Mouse (Mus musculus) stomach, postnatal 0 days (tissue): ENCODE measurements around the gene Camsap1. TPM values are rescaled to one million over a fixed set of nuclear protein-coding genes. Genes with fewer than 3 reads are reported as not detected.

Experiments used
- ATAC-seq: fragments of 200-750 bp; cut with Nextera tagmentation; 2 replicates; pipeline ENCODE4 v1.8.0; 2017; ENCODE audit not compliant: low FRiP score, low TSS enrichment
- DNase-seq: peaks from one replicate; pipeline ENCODE4 v3.0.0-alpha.2; 2016; ENCODE audit warnings: low spot score
- H3K27ac ChIP-seq: fragments of 300-500 bp; sonication (generic); replicated peaks from 2 replicates; pipeline ENCODE4 v1.5.1; 2014; ENCODE audit warnings: mild to moderate bottlenecking, control low read depth
- H3K27me3 ChIP-seq: fragments of 300-500 bp; sonication (generic); 2 replicates; pipeline ENCODE4 v1.6.1; 2014; ENCODE audit warnings: low read length; ENCODE audit not compliant: control insufficient read depth, insufficient read depth
- H3K36me3 ChIP-seq: fragments of 300-500 bp; sonication (generic); 2 replicates; pipeline ENCODE4 v1.6.1; 2014; ENCODE audit warnings: low read length, mixed read lengths; ENCODE audit not compliant: control insufficient read depth, insufficient read depth
- H3K4me1 ChIP-seq: fragments of 300-500 bp; sonication (generic); replicated peaks from 2 replicates; pipeline ENCODE4 v1.6.1; 2014; ENCODE audit warnings: antibody characterized with exemption; ENCODE audit not compliant: control insufficient read depth, insufficient read depth
- H3K4me2 ChIP-seq: fragments of 300-500 bp; sonication (generic); replicated peaks from 2 replicates; pipeline ENCODE4 v1.6.1; 2014; ENCODE audit warnings: low read depth, mild to moderate bottlenecking, control low read depth, moderate library complexity
- H3K4me3 ChIP-seq: fragments of 300-500 bp; sonication (generic); 2 replicates; pipeline ENCODE4 v1.5.1; 2014; ENCODE audit warnings: low read depth, low read length, control low read depth
- H3K9ac ChIP-seq: fragments of 300-500 bp; sonication (generic); 2 replicates; pipeline ENCODE4 v1.6.1; 2014; ENCODE audit warnings: mild to moderate bottlenecking, low read length, control low read depth, mixed read lengths
- H3K9me3 ChIP-seq: fragments of 300-500 bp; sonication (generic); 2 replicates; pipeline ENCODE4 v1.6.1; 2016; ENCODE audit warnings: low read length; ENCODE audit not compliant: control insufficient read depth
- CTCF ChIP-seq: IDR thresholded peaks from 2 replicates; pipeline ENCODE4 v1.5.1; 2016; ENCODE audit warnings: antibody characterized with exemption, low read depth, mild to moderate bottlenecking, moderate library complexity
- EP300 ChIP-seq: optimal IDR thresholded peaks from 2 replicates; pipeline ENCODE3; 2016; ENCODE audit warnings: antibody characterized with exemption
- WGBS: fragments of 180-500 bp; shearing (Covaris S2); extraction: QIAGEN DNeasy Blood & Tissue Kit; methylation state at CpG from one replicate; pipeline ENCODE4 v1.1.7; 2014; 5-methylcytosine and 5-hydroxymethylcytosine counted together
- polyA plus RNA-seq: library from polyadenylated mRNA; unstranded; fragments of >200 nt; fragmentation: Nextera tagmentation; extraction: Ambion mirVana; gene quantifications from 2 replicates; pipeline ENCODE4 v1.2.1, GENCODE M21; 2015

Camsap1 gene
- polyA plus RNA-seq, 1 experiment from 2014 or later: 6.5 TPM

DNA sequence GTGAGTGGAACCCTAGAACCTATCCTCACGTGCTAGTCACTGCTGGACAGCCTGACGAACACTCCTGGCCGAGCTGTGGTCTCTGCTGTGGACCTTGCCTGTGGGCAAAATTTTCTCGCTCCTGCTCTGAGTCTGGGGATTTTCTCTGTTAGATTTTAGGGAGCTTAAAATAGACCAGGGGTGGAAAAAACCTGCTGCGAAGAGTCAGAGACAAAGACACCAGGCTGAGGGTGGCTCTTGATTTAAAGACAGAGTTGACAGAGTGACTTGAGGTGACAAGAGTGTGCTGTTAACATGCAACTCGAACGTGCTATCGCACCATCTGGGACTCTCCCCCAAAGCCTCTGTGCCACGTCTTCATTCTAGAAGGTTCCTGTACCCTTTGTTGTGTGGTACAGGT is 84.1 kb downstream of the Camsap1 start:
- DNase-seq: no peak
- WGBS: 86% methylated on average over 9 of the region's 9 CpGs
- ATAC-seq: no peak
- Histone ChIP-seq H3K27ac (no peak overlapping the region), H3K9ac (no peak overlapping the region), H3K36me3 (no peaks in the 10 kb centered on the region), H3K27me3 (no peaks in the 10 kb centered on the region), H3K4me1 (no peaks in the 10 kb centered on the region), H3K9me3 (no peaks in the 10 kb centered on the region), H3K4me3 (no peak overlapping the region), H3K4me2 (no peak overlapping the region)
- TF ChIP-seq CTCF (no peak), EP300 (no peak)

DNA sequence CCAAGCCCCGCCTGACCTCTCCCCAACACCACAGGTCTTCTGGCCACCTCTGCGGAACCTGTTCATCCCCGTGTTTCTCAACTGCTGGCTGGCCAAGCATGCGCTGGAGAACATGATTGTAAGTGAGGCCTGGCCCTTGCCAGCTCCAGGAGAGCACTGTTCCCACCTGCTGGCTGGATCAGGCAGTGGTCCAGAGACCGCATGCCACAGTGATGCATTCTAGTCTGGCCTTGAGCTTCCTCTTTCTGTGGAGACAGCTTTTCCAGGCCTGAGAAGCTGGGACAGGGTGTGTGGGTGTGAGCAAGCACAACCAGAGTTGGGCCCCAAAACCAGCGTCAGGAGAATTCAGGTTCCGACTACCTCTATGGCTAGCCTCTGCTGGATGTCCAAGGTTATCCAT is 90.6 kb downstream of the Camsap1 start:
- no peaks in the 10 kb centered on the region for H3K36me3 ChIP-seq
- no peaks in the 10 kb centered on the region for H3K9me3 ChIP-seq
- WGBS: 71% methylated on average over 7 of the region's 7 CpGs
- ATAC-seq (no peak), DNase-seq (no peak)
- H3K4me1 ChIP-seq: no peaks in the 10 kb centered on the region
- H3K4me3 ChIP-seq: no peak overlapping the region
- no peak overlapping the region for H3K4me2 ChIP-seq
- H3K9ac ChIP-seq: no peak overlapping the region
- no peak overlapping the region for H3K27ac ChIP-seq
- H3K27me3 ChIP-seq: no peaks in the 10 kb centered on the region
- TF ChIP-seq EP300 (no peak), CTCF (peak; percentile 28; the same call in 1 of the 2 replicates)

- Histone ChIP-seq H3K36me3 (no peaks in the 10 kb centered on the region), H3K9ac (no peak overlapping the region), H3K4me3 (no peak overlapping the region), H3K27me3 (no peaks in the 10 kb centered on the region), H3K4me1 (no peaks in the 10 kb centered on the region), H3K9me3 (no peaks in the 10 kb centered on the region), H3K4me2 (no peak overlapping the region), H3K27ac (no peak overlapping the region)
- ATAC-seq: no peak
- DNase-seq: no peak
- WGBS: 61% methylated on average over 5 of the region's 5 CpGs
- TF ChIP-seq CTCF (no peak), EP300 (no peak)
Observed at GRCm38 (mm10) chr2:25888144-25888543, 94.9 kb downstream of the Camsap1 start.

- H3K27me3 ChIP-seq: no peaks in the 10 kb centered on the region
- H3K9ac ChIP-seq: no peak overlapping the region
- H3K4me2 ChIP-seq: no peak overlapping the region
- TF ChIP-seq EP300 (no peak), CTCF (no peak)
- 46% methylated on average over 8 of the region's 8 CpGs for WGBS
- H3K36me3 ChIP-seq: no peaks in the 10 kb centered on the region
- no peaks in the 10 kb centered on the region for H3K9me3 ChIP-seq
- no peaks in the 10 kb centered on the region for H3K4me1 ChIP-seq
- ATAC-seq (no peak), DNase-seq (no peak)
- no peak overlapping the region for H3K27ac ChIP-seq
- no peak overlapping the region for H3K4me3 ChIP-seq
Observed at GRCm38 (mm10) chr2:25887226-25887625, 95.9 kb downstream of the Camsap1 start.

- Histone ChIP-seq H3K4me3 (no peak overlapping the region), H3K36me3 (no peaks in the 10 kb centered on the region), H3K9me3 (no peaks in the 10 kb centered on the region), H3K4me1 (no peaks in the 10 kb centered on the region), H3K9ac (no peak overlapping the region), H3K4me2 (no peak overlapping the region), H3K27me3 (no peaks in the 10 kb centered on the region), H3K27ac (no peak overlapping the region)
- 73% methylated on average over 3 of the region's 3 CpGs for WGBS
- TF ChIP-seq EP300 (no peak), CTCF (no peak)
- DNase-seq (no peak), ATAC-seq (no peak)
Observed at GRCm38 (mm10) chr2:25884756-25885155, 98.3 kb downstream of the Camsap1 start.

GRCm38 (mm10) chr2:25882276-25882675 is 100.8 kb downstream of the Camsap1 start:
- no peak for DNase-seq
- H3K4me2 ChIP-seq: no peak overlapping the region
- H3K36me3 ChIP-seq: no peaks in the 10 kb centered on the region
- 26% methylated on average over 1 of the region's 1 CpGs for WGBS
- H3K27me3 ChIP-seq: no peaks in the 10 kb centered on the region
- H3K4me3 ChIP-seq: no peak overlapping the region
- no peak overlapping the region for H3K9ac ChIP-seq
- no peaks in the 10 kb centered on the region for H3K9me3 ChIP-seq
- no peak for TF ChIP-seq EP300
- TF ChIP-seq CTCF: no peak
- no peaks in the 10 kb centered on the region for H3K4me1 ChIP-seq
- ATAC-seq: no peak
- no peak overlapping the region for H3K27ac ChIP-seq
